Mouse (Mus musculus): Measurements from ENCODE around the gene Olfr1286.

Gene Olfr1286

GRCm38 (mm10) chr2:111422931-111423330, at the start of gene Olfr1286:
Gene Olfr1286, minus strand, starts transcription at chr2:111423115.
- DNase-seq (ENCODE audit: low spot score in 2 of 2), result no peak

DNA sequence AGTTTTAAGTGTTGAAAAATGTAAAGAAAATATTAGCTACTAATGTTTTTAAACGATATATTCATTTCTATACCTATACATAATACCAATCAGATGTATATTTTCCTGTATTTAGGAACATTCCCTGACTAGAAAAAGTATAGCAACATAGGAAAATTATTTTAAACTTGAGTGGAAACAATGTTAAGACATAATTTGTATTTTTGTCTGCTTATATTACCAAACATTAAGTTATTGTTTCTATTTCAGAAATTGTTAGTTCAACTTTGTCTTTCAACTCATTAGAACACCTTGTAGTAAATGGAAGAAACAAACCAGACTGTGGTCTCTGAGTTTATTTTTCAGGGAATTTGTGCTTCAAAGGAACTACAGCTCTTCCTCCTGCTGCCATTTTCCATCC, 25.9 kb upstream of the Olfr1286 start, which contains the start of gene Olfr1287:
Gene Olfr1287, plus strand, starts transcription at position 301 of the 400 bp plus-strand sequence.
- no peak for DNase-seq (ENCODE audit: low spot score in 2 of 2)

DNA sequence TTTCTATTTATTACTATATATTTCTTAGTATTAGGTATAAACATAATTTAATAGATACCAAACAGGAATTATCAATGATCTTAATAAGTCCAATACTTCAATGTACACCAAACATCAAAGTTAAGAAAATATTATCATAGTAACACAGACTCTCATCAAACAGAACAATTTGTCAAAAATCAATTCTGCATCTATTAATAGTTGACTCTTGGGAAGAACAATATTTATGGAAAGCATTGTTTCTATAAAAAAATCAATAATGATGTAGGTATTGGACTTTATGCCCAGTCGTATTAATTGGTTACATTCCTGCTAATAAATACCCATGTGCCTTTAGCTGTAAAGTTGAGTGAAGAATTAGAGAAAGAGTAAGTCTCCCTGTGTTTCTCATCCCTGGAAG, 47.7 kb downstream of the Olfr1286 start, which contains the start of gene Olfr1284:
Gene Olfr1284, plus strand, starts transcription at position 301 of the 400 bp plus-strand sequence.
- DNase-seq (ENCODE audit: low spot score in 2 of 2), result no peak
